Mouse (Mus musculus) olfactory bulb, adult 2 months (tissue): ENCODE results near the gene Tex52.

ENCODE experiments used
- CTCF ChIP-seq: fragments of 200-500 bp; IDR thresholded peaks from 2 replicates; pipeline ENCODE4 v1.5.1; 2012; ENCODE audit warnings: low read depth, mild to moderate bottlenecking, low read length, moderate library complexity; ENCODE audit not compliant: insufficient read depth
- POLR2A ChIP-seq: fragments of 200-500 bp; IDR thresholded peaks from 2 replicates; pipeline ENCODE4 v1.6.1; 2012; ENCODE audit warnings: mild to moderate bottlenecking, low read depth, low read length, moderate library complexity; ENCODE audit not compliant: insufficient read depth

- TF ChIP-seq CTCF (no peak), POLR2A (no peak)
These were observed 33.1 kb upstream of the Tex52 start for GRCm38 (mm10) chr6:128341956-128342723.
